Mouse (Mus musculus) lung, embryonic 16.5 days (tissue): Measurements from ENCODE around the gene Frmd4a. TPM values are rescaled to one million over a fixed set of nuclear protein-coding genes. Genes with fewer than 3 reads are reported as not detected.

Source experiments
- ATAC-seq: fragments of 200-750 bp; cut with Nextera tagmentation; 2 replicates; pipeline ENCODE4 v1.8.0; 2017; ENCODE audit warnings: low read depth, mild to moderate bottlenecking, moderate library complexity
- H3K27ac ChIP-seq: fragments of 300-500 bp; sonication (generic); 2 replicates; pipeline ENCODE4 v1.5.1; 2014; ENCODE audit warnings: mild to moderate bottlenecking, control low read depth, low read length
- H3K27me3 ChIP-seq: fragments of 300-500 bp; sonication (generic); 2 replicates; pipeline ENCODE4 v1.6.1; 2014; ENCODE audit warnings: low read depth, low read length, mixed read lengths; ENCODE audit not compliant: control insufficient read depth, insufficient read depth
- H3K36me3 ChIP-seq: fragments of 300-500 bp; sonication (generic); 2 replicates; pipeline ENCODE4 v1.6.1; 2014; ENCODE audit warnings: low read length; ENCODE audit not compliant: control insufficient read depth, insufficient read depth
- H3K4me1 ChIP-seq: fragments of 300-500 bp; sonication (generic); replicated peaks from 2 replicates; pipeline ENCODE4 v1.6.1; 2014; ENCODE audit warnings: low read length, mixed read lengths; ENCODE audit not compliant: control insufficient read depth, insufficient read depth
- H3K4me2 ChIP-seq: fragments of 300-500 bp; sonication (generic); 2 replicates; pipeline ENCODE4 v1.6.1; 2014; ENCODE audit warnings: low read depth, low read length, control low read depth
- H3K4me3 ChIP-seq: fragments of 300-500 bp; sonication (generic); 2 replicates; pipeline ENCODE4 v1.5.1; 2014; ENCODE audit warnings: mild to moderate bottlenecking, low read length, control low read depth
- H3K9ac ChIP-seq: fragments of 300-500 bp; sonication (generic); 2 replicates; pipeline ENCODE4 v1.6.1; 2014; ENCODE audit warnings: low read length, control low read depth
- H3K9me3 ChIP-seq: fragments of 300-500 bp; sonication (generic); 2 replicates; pipeline ENCODE4 v1.6.1; 2016; ENCODE audit warnings: low read length; ENCODE audit not compliant: control insufficient read depth
- WGBS: fragments of 180-500 bp; shearing (Covaris S2); extraction: QIAGEN DNeasy Blood & Tissue Kit; methylation state at CpG from one replicate; pipeline ENCODE4 v1.1.7; 2014; 5-methylcytosine and 5-hydroxymethylcytosine counted together
- polyA plus RNA-seq: library from polyadenylated mRNA; unstranded; fragments of >200 nt; fragmentation: Nextera tagmentation; extraction: Ambion mirVana; gene quantifications from 2 replicates; pipeline ENCODE4 v1.2.1, GENCODE M21; 2015

The Frmd4a gene
- polyA plus RNA-seq, 1 experiment from 2014 or later, result 29.1 TPM

DNA sequence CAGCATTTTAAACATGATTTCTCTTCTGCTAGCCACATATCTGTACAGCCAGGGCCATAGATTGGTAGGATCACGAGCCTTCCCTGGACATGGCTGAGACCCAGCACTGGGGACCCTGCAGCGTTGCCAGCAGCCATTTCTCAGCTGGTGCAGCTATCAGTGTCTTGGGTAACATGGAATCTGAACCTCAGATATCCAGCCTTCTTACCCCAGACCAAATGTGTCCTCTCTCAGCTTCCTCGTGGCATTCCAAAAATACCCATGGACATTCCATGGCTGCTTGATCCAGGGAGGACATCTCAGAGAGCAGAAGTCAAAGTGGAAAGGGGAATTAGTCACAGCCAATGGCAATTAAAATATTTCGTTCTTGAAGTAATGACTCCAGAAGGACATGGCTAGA, 321.6 kb downstream of the Frmd4a start:
- no peaks in the 10 kb centered on the region for H3K36me3 ChIP-seq
- H3K4me3 ChIP-seq, result no peak overlapping the region
- ATAC-seq, result 0 out of 2 replicates have a peak, but pooled peaks have one; percentile 8
- no peak overlapping the region for H3K27ac ChIP-seq
- H3K4me1 ChIP-seq, result peaks cover 24% of the 10 kb centered on the region
- H3K9me3 ChIP-seq, result no peaks in the 10 kb centered on the region
- no peaks in the 10 kb centered on the region for H3K27me3 ChIP-seq
- WGBS, result 41% methylated on average over 4 of the region's 4 CpGs
- H3K9ac ChIP-seq, result no peak overlapping the region
- no peak overlapping the region for H3K4me2 ChIP-seq

- no peak for ATAC-seq
- Histone ChIP-seq H3K27ac (no peak overlapping the region), H3K4me1 (peaks cover 21% of the 10 kb centered on the region)
These were observed 322.2 kb downstream of the Frmd4a start for GRCm38 (mm10) chr2:4339530-4340218.

GRCm38 (mm10) chr2:4340378-4340777, 322.9 kb downstream of the Frmd4a start:
- H3K4me2 ChIP-seq, result no peak overlapping the region
- 54% methylated on average over 10 of the region's 10 CpGs for WGBS
- peaks cover 21% of the 10 kb centered on the region for H3K4me1 ChIP-seq
- no peak overlapping the region for H3K4me3 ChIP-seq
- ATAC-seq, result peak; percentile 8; the same call in 1 of the 2 replicates
- no peak overlapping the region for H3K9ac ChIP-seq
- 0 out of 2 replicates have a peak, but pooled peaks cover 2% of the 10 kb centered on the region for H3K9me3 ChIP-seq
- H3K27me3 ChIP-seq, result no peaks in the 10 kb centered on the region
- no peaks in the 10 kb centered on the region; the same call in 1 of the 2 replicates for H3K36me3 ChIP-seq
- peak overlapping the region; percentile 32; the same call in 1 of the 2 replicates for H3K27ac ChIP-seq

More at GRCm38 (mm10) chr2:4339530-4340218, 322.2 kb downstream of the Frmd4a start:
- H3K36me3 ChIP-seq, result no peaks in the 10 kb centered on the region; the same call in 1 of the 2 replicates
- H3K4me3 ChIP-seq, result no peak overlapping the region
- H3K27me3 ChIP-seq, result no peaks in the 10 kb centered on the region
- no peak overlapping the region for H3K9ac ChIP-seq
- H3K4me2 ChIP-seq, result no peak overlapping the region
- WGBS, result 55% methylated on average over 3 of the region's 3 CpGs
- 0 out of 2 replicates have a peak, but pooled peaks cover 2% of the 10 kb centered on the region for H3K9me3 ChIP-seq

DNA sequence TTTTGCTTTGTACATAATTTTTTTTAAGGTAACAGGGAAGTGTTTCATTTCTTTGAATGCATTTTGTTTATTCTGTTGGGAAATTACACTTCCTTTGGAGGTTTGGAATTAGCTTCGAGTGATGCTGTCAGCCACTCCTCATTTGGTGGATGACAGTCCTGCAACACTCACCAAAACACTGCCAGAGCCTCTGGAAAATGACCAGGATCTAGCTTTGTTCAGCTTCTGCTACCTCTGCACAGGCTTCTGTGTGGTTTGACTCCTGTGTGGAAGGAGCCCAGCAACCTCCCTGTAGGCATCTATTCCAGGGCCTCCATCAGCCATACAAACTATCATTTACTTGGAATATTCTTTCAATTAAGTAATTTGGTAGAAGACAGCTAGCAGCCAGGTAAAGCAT, 323.6 kb downstream of the Frmd4a start:
- peak; percentile 19; the same call in 1 of the 2 replicates for ATAC-seq
- H3K9ac ChIP-seq, result no peak overlapping the region
- no peaks in the 10 kb centered on the region for H3K27me3 ChIP-seq
- peaks cover 21% of the 10 kb centered on the region for H3K4me1 ChIP-seq
- no peak overlapping the region for H3K27ac ChIP-seq
- 0 out of 2 replicates have a peak, but pooled peaks cover 2% of the 10 kb centered on the region for H3K9me3 ChIP-seq
- H3K4me2 ChIP-seq, result no peak overlapping the region
- H3K36me3 ChIP-seq, result no peaks in the 10 kb centered on the region; the same call in 1 of the 2 replicates
- no peak overlapping the region for H3K4me3 ChIP-seq
- WGBS, result 38% methylated on average over 1 of the region's 1 CpGs

GRCm38 (mm10) chr2:4342005-4342404, 324.5 kb downstream of the Frmd4a start:
- Histone ChIP-seq H3K27me3 (no peaks in the 10 kb centered on the region), H3K4me2 (no peak overlapping the region), H3K4me1 (peaks cover 21% of the 10 kb centered on the region), H3K9ac (no peak overlapping the region), H3K4me3 (no peak overlapping the region), H3K9me3 (0 out of 2 replicates have a peak, but pooled peaks cover 2% of the 10 kb centered on the region), H3K36me3 (no peaks in the 10 kb centered on the region; the same call in 1 of the 2 replicates), H3K27ac (no peak overlapping the region)
- WGBS, result 72% methylated on average over 7 of the region's 7 CpGs
- no peak for ATAC-seq

GRCm38 (mm10) chr2:4344411-4344810, 326.9 kb downstream of the Frmd4a start:
- no peak overlapping the region for H3K27ac ChIP-seq
- H3K36me3 ChIP-seq, result no peaks in the 10 kb centered on the region; the same call in 1 of the 2 replicates
- H3K9ac ChIP-seq, result no peak overlapping the region
- H3K4me1 ChIP-seq, result peaks cover 16% of the 10 kb centered on the region
- H3K27me3 ChIP-seq, result no peaks in the 10 kb centered on the region
- ATAC-seq, result no peak
- no peak overlapping the region for H3K4me3 ChIP-seq
- 81% methylated on average over 5 of the region's 5 CpGs for WGBS
- no peak overlapping the region for H3K4me2 ChIP-seq
- 0 out of 2 replicates have a peak, but pooled peaks cover 2% of the 10 kb centered on the region for H3K9me3 ChIP-seq

DNA sequence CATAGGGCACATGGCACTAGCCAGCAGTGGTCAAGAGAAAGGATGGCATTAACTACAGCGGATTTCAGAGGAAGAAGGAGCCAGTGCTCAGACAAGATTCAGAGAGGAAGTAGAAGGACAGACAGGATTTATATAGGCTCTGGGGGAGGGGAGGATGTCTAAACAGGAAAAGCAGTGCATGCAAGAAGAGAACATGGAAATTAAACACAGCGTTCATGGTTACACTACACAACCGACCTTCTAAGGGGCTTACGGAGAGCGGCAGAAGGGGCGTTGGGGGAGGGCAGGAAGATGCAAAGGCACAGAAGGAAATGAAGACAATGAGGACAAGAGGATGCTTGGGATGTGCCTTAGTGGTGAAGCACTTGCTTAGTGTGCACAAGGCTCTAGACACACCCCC, 328.7 kb downstream of the Frmd4a start:
- 54% methylated on average over 6 of the region's 6 CpGs for WGBS
- Histone ChIP-seq H3K9me3 (0 out of 2 replicates have a peak, but pooled peaks cover 2% of the 10 kb centered on the region), H3K4me3 (no peak overlapping the region), H3K27me3 (no peaks in the 10 kb centered on the region), H3K4me1 (peaks cover 2% of the 10 kb centered on the region), H3K27ac (peak overlapping the region; percentile 68), H3K36me3 (no peaks in the 10 kb centered on the region; the same call in 1 of the 2 replicates), H3K9ac (no peak overlapping the region), H3K4me2 (no peak overlapping the region)
- ATAC-seq, result peak; percentile 77

DNA sequence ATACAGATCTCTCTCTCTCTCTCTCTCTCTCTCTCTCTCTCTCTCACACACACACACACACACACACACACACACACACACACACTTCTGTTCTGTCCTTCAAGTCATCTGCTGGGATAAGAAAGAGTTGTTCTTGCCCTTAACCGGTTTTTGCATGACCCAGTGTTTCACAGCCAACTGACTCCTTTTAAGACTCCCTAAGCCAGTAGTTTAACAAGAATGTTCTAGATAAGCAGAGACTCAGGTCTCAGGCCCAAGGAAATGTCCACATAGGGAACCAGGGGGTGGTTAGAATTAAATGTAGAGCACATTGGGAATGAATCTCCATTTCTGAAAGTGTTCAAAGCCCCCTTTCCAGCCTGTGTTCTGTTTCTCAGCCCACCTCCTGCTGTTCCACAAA, 329.4 kb downstream of the Frmd4a start:
- H3K27ac ChIP-seq, result peak overlapping the region; percentile 68; the same call in 1 of the 2 replicates
- WGBS, result 43% methylated on average over 1 of the region's 1 CpGs

DNA sequence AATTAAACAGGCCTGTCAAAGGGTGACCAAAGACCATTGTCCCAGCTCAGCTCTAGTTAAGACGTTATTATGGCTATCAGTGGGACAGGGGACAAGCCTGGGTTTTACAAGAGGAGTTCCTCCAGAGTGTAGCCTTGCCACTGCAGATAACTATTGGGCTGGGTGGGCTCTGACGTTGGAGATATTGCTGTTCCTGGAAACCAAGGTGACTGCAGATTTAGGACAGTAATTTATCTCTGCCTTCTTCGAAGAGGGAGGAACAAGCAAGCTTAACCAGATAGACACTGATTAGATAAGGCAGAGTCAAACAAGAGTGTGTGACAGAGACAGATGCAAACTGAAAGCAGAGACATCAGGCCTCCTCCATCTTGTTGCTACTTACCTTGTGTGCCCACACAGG, 330.3 kb downstream of the Frmd4a start:
- Histone ChIP-seq H3K27ac (no peak overlapping the region), H3K9ac (no peak overlapping the region), H3K9me3 (0 out of 2 replicates have a peak, but pooled peaks cover 2% of the 10 kb centered on the region), H3K36me3 (no peaks in the 10 kb centered on the region; the same call in 1 of the 2 replicates), H3K4me1 (no peaks in the 10 kb centered on the region; the same call in 1 of the 2 replicates), H3K27me3 (no peaks in the 10 kb centered on the region), H3K4me3 (no peak overlapping the region), H3K4me2 (no peak overlapping the region)
- WGBS, result 24% methylated on average over 3 of the region's 3 CpGs
- ATAC-seq, result no peak

More for the DNA sequence above, 329.4 kb downstream of the Frmd4a start:
- Histone ChIP-seq H3K9ac (no peak overlapping the region), H3K4me3 (no peak overlapping the region), H3K4me1 (no peaks in the 10 kb centered on the region; the same call in 1 of the 2 replicates), H3K36me3 (no peaks in the 10 kb centered on the region; the same call in 1 of the 2 replicates), H3K9me3 (0 out of 2 replicates have a peak, but pooled peaks cover 2% of the 10 kb centered on the region), H3K27me3 (no peaks in the 10 kb centered on the region), H3K4me2 (no peak overlapping the region)
- ATAC-seq, result no peak
